Mouse (Mus musculus): Measurements from ENCODE around the gene Smyd3. TPM values are rescaled to one million over a fixed set of nuclear protein-coding genes. Genes with fewer than 3 reads are reported as not detected.
A peak's percentile ranks its signal among the peaks of the same experiment; 100 is the strongest.
"Not testable (repeated sequence)": the region's sequence is repeated elsewhere in the genome, so short reads cannot be mapped to it uniquely, and the experiment has no call there.

Smyd3 gene
- total RNA-seq, 2 experiments from 2014 or later: 18.2 to 19.3 TPM

DNA sequence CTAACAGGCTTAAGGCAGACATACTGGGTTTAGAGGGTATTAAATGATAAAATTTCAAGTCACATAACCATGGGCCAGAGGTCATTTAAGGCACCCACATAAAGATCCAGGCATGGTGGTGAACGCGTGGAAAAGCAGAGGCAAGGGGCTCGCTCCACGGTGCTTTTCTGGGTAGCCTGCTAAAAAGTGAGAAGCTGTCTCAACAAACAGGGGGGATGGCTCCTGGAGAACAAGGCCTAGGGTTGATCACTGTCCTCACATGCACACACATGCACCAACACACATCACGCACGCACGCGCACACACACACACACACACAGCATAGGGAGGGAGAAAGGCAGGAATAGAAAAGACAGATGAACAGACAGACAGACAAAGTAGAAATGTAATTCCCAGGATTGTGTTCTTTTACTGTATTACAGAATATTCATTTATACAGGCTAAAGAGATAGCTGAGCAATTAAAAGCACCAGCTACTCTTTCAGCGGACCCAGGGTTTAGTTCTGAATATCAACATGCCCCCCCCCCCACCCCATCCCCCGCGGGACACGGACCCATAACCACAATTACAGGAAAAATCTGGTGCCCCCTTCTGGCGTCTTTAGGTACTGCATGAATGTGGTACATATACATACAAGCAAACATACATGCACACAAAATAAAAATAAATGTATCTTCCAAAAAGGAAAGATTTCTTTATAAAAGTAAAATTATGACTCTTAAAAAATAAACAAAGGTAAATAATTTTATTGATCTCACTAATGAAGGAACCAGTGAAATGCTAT lies 215.2 kb downstream of the Smyd3 start:
- no peak for DNase-seq (ENCODE audit: low spot score in 2 of 2)

DNA sequence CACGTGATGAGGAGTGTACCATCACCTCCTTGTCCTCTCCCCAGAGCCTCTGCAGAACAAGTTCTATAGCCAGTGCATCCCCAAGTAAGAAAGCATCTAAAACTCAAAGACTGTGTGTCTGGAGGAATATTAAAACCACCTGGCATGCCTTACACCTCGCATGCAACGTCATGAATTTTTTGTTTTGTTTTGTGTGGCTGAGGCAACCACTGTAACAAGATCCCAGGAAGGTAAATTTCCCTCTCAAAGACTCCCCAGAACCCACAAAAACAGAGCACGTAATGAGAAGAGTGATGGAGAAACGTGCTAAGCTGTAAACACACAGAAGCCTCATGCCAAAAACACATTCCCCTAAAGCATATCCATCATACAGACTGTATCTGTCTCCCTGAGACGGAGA lies 222.2 kb downstream of the Smyd3 start:
- DNase-seq (ENCODE audit: low spot score in 2 of 2): no peak

DNA sequence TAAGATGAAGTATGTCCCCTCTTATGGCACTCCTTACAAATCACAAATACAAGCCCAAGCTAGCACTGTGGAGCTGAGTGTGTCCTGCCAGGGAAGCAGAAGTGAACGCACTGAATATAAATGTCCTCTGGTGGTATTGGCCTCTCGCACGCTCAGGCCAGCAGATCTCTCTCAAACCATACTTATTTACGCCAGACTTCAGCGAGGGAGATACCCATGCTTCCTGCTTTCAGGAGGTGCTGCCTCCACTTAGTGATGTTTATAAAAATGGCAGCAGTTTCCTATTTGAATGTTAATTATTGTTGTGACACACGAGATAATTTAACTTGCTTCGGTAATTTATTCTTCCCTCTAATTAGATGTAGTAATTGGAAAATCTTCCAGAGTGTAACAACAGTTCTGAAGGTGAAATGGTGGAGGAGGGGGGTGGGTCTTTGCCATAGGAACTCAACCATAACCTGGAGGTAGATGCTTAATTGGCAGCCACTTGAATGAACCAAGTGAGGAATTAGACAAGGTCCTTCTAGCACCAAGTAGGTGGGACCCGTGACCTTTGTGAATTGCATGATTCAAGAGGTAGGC lies 224.0 kb downstream of the Smyd3 start:
- no peak for DNase-seq (ENCODE audit: low spot score in 2 of 2)

DNA sequence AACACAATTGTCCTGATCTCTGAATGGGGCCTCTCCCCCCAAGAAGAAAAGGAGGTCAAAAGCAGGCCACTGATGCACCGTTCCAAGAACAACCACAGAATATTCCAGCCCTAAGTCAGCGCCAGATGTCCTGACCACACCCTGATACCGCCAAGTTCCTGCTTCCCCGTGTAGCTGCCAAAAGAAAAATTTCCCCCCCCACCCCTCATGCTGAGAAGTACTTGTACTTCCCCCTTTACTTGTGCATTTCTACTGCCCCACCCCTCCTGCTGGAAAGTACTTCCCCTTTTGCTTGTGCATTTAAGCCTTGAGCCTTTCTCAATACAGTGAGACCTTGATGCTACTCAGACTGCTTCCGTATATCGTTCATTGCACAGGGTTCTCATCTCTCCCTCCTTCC lies 227.7 kb downstream of the Smyd3 start:
- not testable (repeated sequence) for DNase-seq (ENCODE audit: low spot score in 2 of 2)

DNA sequence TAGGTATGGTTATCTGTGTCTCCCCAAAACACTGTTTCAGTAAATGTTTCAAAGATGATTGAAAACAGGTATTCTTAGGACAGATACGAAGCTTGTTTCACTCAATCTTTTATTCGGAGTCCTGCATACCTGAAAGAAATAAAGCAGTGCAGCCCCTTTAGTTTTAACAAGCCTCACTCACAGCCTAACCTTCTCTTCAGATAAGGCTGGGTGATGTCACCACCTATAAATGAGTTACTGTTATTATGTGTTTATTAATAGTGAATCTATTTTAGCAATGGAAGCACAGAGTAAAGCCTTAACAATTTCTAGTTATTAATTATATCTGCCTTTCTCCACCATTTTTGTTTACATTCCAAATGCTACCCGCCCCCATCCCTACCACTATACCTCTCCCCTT lies 228.1 kb downstream of the Smyd3 start:
- no peak for DNase-seq (ENCODE audit: low spot score in 2 of 2)

DNA sequence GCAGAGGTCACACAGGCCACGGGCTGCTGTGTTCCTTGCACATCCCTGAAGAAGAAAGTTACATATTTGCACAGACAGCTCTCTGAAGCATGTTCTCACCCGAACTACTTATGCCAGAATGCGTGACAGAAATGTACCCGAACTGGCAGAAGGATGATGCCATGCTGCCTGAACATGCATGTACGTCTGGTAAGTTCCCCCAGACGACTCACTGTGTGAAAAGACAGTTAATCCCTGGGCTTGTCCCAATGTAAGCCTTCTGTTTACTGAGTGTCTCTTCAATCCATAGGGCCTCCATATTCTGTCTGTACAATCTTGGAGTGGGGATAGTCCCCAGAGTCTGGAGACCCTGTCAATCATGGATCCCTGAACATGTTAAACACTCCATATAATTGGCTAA lies 231.1 kb downstream of the Smyd3 start:
- DNase-seq (ENCODE audit: low spot score in 2 of 2): no peak

DNA sequence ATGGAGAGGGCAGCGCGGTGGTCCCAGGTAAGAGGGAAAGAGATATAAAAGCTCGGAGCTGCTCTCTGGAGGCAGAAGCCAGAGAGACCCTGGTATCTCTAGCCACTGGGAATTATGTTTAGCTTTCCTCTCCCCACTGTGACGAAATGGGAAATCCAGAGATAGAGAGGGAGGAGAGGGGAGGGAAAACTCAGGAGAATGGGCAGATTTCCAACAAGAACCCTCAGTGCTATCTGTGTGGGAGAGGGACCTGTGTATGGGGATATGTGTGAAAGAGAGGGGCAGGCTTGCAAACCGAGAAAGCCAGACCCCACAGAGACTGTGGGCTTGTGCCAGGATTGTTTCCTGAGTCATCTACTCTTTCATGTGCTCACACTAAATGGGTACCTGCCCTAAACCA lies 235.0 kb downstream of the Smyd3 start:
- DNase-seq (ENCODE audit: low spot score in 2 of 2): no peak

DNA sequence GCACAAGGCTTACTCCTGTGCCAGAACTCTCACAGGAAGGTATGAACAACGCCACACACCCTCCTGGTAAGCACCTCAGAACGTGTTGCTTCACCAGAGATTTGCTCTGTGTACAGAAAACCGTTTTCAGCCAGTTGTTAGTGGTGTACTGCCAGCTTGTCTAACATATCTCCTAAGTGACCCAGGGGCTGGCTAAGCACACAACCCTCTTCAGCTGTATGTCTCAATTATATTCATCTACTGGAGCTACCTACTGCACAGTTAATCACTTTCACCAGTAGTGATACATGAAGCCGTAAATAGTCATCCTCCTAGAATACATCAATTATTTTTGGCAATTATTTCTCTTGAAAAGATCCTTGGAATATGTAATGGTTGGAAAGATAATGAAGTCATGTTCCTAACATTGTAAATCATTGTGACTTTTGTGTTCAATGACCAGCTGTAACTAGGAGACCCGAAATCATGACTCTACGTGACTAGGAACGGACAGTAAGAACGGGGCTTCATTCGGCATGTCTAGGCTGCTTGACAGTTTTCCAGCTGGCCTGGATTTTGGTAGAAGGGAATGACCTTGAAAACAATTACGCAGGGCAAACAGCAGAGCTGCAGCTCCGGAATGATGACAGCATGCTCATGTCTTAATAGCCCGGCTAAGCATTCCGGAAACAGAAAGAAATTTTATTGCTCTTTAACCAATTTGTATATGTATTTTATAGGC lies 236.3 kb downstream of the Smyd3 start:
- DNase-seq (ENCODE audit: low spot score in 2 of 2): peak in 1 of 2 experiments; percentile 4

DNA sequence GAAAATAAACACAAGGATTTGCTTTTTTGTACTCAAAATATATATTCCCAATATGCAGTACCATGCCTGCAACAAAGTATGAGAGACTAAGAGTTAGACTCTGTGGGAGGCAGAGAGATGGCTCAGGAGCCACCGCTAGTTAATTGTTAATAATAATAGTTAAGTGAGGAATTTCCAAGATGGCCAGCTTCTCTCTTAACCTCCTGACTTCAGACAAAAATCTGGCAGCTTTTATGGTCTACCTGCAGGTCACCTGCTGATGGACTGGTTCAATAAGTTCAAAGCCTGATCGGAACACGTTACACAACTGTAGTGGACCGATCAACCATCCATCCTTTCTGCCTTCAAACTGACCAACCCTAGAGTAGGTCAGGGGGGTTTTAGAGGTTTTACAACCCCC lies 238.7 kb downstream of the Smyd3 start:
- DNase-seq (ENCODE audit: low spot score in 2 of 2): no peak

DNA sequence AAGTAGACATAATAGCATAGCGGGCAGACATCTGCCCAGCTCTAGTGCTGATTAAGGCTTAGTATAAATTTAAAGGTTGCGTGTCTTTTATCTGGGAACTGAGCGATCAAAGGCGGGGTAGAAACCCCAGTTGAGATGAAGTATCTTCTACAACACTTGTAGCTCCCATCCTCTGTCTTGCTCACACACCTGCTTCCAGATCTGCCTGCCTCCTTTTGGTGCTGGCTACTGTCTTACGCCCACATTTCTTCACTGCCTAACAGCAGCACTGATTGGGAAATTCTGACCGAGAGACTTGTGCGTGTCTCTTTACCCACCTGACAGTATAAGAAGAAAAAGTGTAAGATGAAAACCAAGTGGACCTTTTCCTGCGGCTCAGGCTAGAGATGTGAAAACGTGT lies 240.5 kb downstream of the Smyd3 start:
- no peak for DNase-seq (ENCODE audit: low spot score in 2 of 2)

DNA sequence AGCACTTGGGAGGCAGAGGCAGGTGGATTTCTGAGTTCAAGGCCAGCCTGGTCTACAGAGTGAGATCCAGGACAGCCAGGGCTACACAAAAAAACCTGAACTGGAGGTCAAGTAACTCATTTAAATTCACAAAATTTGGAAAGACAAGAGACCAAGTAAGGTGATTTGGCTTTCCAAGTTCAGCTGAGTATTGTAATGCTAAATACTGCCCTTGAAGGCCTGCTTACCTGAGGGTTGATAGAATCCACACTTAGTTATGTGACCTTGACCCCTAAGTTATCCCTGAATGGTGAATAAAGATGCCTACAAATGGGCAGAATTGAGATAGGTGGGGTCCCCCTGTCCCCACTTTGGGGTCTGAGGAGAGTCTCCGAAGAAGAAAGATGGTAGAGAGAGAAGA lies 241.0 kb downstream of the Smyd3 start:
- DNase-seq (ENCODE audit: low spot score in 2 of 2): no peak

DNA sequence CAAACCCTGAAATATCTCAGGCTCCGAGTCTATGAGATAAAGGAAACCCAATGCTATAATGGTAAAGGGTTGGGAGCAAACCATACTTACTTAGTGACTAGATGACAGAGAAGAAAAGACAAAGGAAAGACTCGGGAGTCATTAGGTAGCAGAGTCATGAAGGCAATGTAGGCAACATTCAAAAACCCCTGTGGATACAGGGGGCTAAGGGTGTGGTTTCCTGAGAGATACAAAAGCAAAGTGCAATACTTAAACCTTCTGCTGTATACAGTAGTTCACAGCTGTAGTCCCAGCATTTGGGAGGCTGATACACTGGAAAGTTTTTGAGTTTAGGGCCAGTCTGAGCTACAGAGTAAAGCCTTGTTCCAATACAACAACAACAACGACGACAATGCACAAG lies 244.9 kb downstream of the Smyd3 start:
- no peak for DNase-seq (ENCODE audit: low spot score in 2 of 2)

DNA sequence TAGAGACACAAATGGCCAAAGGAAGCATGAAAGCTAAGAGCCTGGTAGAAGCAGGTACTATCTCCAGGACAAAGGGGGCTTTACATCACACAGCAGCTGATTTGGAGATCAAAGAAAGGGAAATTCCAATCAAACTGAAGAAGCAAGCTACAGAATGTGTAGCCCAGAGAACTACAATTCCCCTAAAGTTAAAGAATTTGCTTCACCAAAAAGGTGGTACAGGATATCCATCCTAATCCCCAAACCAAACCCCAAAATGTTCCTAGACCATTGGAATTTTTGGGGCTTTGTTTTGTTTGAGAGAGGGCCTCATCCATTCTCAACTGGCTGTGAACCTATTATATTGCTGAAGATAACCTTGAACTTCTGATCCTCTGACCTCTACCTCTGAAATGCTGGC lies 245.5 kb downstream of the Smyd3 start:
- no peak for DNase-seq (ENCODE audit: low spot score in 2 of 2)

DNA sequence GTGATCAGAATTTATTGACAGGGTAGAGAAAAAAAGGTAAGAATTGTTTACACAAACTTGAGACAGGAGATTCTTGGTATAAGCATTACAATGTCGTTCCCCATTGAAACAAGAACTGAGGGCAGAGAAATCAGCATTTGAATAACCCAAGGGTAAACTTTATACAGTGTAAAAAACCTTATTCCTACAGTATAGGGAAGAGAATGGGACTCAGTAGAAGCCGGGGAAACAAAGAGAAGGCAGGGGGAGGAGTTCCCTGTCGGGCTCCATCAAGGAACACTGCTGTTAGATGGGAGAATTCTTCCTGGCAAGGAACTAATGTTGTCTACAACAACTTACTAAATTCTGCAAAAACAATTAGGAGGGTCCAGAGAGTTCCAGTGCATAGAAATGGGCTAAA lies 250.9 kb downstream of the Smyd3 start:
- no peak for DNase-seq (ENCODE audit: low spot score in 2 of 2)

DNA sequence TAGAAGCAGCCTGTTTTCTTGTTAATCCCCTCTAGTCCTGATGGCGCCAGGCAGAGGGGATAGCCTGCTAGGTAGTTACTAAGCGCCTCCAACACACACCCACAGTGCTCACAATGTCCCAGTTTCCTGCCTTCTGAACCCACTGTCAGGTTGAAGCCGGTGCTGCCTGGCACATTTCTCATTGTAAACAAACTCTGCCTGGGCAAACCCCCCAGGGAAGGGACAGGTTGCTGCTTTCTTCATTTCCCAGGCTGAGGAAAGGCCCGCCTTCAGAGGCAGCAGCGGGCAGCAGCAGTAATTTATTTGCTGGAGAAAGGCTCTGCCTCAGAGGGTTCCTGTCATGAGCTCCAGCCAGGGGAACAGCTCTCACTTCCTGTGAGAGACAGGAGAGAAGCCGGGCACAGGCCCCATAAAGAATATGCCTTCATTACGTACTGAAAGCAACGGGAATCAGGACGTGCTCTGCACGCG lies 256.3 kb downstream of the Smyd3 start:
- DNase-seq (ENCODE audit: low spot score in 2 of 2): peak in 1 of 2 experiments; percentile 9

DNA sequence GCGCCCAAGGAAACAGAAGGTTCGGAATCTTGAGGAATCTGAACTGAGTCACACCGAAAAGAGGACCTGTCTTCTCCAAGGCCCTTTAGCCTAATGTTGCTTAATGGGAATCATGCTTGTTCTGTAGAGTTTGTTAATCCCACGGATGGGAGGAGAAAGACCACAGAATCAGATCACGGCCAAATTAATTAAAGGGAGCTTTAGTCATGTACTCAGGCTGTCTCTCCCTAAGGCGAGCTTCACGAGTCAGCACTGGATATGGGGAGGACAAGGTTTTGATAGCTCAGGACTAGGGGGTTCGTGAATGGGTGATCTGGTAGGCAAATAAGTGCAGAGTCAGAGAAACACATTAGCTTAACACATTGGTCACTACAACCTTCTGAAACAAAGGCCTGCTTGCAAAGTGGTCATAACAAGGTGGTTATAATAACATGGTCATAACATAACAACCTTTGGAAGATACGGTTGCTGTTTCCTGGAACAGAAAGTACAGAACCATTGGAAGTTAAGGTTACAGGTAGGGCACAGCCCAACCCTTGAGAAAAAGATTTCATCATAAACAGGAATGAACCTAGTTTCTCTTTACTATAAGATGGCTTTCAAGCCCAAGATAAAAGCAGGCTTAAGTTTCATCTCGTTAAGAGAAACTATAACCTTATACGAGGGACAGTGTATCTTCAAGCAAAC lies 261.9 kb downstream of the Smyd3 start:
- no peak for DNase-seq (ENCODE audit: low spot score in 2 of 2)

DNA sequence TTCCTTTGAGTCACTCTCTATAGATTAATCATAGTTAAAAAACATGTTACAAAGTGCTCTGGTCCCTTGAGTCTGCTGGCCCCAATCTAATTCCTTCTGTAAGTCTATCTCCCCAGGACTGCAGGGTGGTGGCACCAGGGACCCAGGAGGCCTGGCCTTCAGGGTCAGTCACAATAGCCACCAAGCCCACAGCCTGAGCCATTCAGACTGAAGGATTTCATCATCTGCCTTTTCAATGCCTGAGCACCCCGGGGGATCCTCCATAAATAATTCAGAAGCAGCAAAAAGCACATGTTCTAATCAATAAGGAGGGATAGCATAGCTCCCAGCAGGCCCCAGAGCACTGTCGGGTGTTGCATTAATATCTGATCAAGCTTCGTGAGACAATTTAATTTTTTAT lies 263.3 kb downstream of the Smyd3 start:
- no peak for DNase-seq (ENCODE audit: low spot score in 2 of 2)

DNA sequence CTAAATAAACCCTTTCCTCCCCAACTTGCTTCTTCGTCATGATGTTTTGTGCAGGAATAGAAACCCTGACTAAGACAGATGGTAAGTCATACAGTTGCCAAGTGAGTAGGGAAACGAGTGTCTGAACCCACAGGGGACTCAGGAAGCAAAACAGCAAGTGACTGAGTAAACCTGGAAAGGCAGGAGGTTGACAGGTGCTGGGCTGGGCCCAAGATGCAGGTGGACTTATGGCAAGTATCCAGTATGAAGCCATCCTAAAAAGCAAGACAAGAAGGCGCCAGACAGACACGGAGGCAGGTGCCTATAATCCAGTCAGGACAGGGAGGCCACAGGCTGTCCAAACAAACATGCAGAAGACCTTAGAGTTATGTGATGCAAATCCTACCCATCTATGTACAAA lies 265.2 kb downstream of the Smyd3 start:
- DNase-seq (ENCODE audit: low spot score in 2 of 2): no peak

DNA sequence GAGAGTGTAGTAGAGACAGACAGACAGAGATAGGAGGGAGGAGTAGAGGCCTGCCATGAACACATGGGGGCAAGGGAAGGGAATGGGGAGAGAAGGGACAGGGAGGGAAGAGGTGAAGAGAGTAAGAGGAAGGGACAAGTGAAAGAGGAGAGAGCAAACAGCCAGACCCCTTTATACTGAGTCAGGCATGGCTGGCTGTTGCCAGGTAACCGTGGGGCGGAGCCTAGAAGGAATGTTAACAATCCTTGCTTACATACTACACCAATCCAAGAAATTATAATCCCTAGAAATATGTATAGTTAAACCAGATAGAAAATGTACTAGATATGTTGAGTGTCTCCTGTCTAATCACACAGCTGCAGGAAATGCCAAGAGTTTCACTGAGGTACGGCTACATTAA lies 267.5 kb downstream of the Smyd3 start:
- DNase-seq (ENCODE audit: low spot score in 2 of 2): no peak

DNA sequence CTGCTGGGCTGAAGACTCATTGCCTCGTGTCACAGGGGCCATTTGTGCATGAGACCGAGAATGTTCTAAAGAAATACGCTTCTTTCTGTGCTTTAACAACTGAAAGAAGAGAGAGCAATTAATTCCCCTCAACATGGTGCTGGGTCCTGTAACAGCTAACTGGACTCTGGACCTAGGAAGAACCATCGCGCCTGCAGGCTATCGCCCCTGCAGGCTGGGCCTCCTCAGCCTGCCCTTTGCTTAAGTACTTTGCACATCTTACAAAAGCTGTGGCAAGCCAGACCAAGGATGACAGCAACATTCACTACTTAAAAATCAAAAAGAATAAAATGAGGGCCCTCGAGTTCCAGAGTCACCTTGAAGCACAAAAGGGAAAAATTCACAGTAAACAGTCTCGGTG lies 274.3 kb downstream of the Smyd3 start:
- DNase-seq (ENCODE audit: low spot score in 2 of 2): no peak

DNA sequence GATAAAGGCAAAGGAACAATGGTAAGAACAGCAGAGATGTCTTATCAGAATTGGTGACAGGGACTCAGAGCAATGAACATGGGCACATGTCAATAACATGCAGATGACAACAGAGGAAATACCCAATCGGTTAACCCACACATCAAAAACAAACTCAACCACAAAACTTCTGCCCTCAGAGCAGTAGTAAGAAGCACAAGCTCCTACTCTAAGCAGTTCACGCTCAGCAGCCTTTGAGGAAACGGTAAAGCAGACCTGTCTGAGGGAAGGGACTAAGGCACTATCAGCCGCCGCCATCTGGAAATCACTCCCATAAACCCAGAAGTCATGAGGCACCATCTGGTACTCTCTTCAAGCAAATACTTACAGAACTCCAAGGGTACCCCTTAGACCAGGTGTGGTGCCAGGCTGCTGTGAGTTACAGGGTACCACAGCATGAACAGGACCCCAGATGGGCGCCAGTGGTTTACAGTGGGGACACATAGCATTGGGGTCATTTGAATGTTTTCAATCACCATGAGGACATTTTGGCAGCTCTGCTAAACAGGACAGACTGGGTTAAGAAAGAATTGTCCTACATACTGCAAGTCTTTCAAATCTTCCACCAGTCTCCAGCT lies 277.1 kb downstream of the Smyd3 start:
- DNase-seq (ENCODE audit: low spot score in 2 of 2): no peak
